Mouse (Mus musculus): Measurements from ENCODE around the gene Commd7.

- no peak for TF ChIP-seq POLR2A (IDR thresholded peaks at IDR 0.05; ENCODE audit: insufficient read length, low read depth)
- TF ChIP-seq TCF3 (IDR thresholded peaks at IDR 0.05; ENCODE audit: insufficient read length, low read depth) = no peak
- no peak for TF ChIP-seq MYOD1 (IDR thresholded peaks at IDR 0.05; ENCODE audit: control insufficient read depth in 1 of 3, insufficient read length in 2 of 3, low read depth in 2 of 3)
- TF ChIP-seq MAX (IDR thresholded peaks at IDR 0.05; ENCODE audit: low read depth) = no peak
- no peak for TF ChIP-seq TCF12 (IDR thresholded peaks at IDR 0.05; ENCODE audit: insufficient read depth, poor library complexity, severe bottlenecking)
- no peak for TF ChIP-seq USF1 (IDR thresholded peaks at IDR 0.05; ENCODE audit: low read depth)
- no peak for TF ChIP-seq E2F4 (IDR thresholded peaks at IDR 0.05; ENCODE audit: insufficient read depth)
- TF ChIP-seq SRF (IDR thresholded peaks at IDR 0.05; ENCODE audit: control insufficient read depth, insufficient read length, low read depth) = no peak
- no peak for TF ChIP-seq POLR2AphosphoS2 (IDR thresholded peaks at IDR 0.05; ENCODE audit: insufficient read length, low read depth)
These were observed 56.4 kb downstream of the Commd7 start for GRCm38 (mm10) chr2:153576150-153576549.

All from myocyte (in vitro differentiated cells).